Comparison of ENCODE assay signal across 8 mouse cellular contexts in the genomic region with DNA sequence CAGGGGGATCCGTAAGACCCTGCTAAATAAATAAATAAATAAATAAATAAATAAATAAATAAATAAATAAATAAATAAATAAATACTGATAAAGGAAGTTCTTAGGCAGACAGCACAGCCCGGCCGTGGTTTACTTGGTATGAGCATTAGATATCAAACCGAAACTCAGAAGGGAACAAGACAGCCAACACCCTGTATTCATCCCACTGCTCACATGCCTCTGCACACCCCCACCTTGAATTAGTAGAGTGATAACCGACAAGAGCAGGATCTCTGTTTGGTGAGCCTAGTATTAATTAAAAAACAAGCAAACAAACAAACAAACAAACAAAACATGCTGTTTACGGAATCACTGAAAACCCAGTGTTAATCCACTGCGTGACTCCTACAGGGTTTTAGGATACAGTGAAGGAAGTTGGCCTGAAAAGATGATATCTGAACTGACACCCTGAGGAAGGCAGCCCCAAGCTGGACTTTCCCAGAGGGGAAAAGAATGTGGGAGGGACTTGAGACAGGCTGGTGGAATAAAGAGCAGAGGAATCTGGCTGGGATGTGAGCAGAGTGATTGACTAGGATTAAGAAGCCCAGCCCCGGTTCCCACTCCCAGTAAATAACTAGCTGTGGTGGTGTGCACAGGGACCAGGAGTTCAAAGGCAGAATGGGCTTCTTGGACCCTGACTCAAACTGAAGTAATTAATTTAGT. TPM values are rescaled to one million over a fixed set of nuclear protein-coding genes. Genes with fewer than 3 reads are reported as not detected.
A peak's percentile ranks its signal among the peaks of the same experiment; 100 is the strongest.
DNase-seq lines count a peak whose midpoint lies in the region; ATAC-seq and TF ChIP-seq lines count a peak whose summit lies in the region.

Gene Endod1 (minus strand): TSS at position 155 of the 703 bp plus-strand sequence.

- H3K9me3 ChIP-seq in forebrain, embryonic 12.5 days, result no peaks in the 10 kb centered on the region
- H3K9me3 ChIP-seq in hindbrain, embryonic 13.5 days, result no peaks in the 10 kb centered on the region

- H3K36me3 ChIP-seq in forebrain, embryonic 12.5 days (replicated peaks), result no peaks in the 10 kb centered on the region
- H3K36me3 ChIP-seq in hindbrain, embryonic 13.5 days, result no peaks in the 10 kb centered on the region

- TF ChIP-seq POLR2A in brain, embryonic 14.5 days (IDR thresholded peaks at IDR 0.05; ENCODE audit: borderline replicate concordance, extremely low read depth, insufficient read depth, insufficient read length, poor library complexity, severe bottlenecking), result no peak

- H3K4me2 ChIP-seq in forebrain, embryonic 12.5 days, result peak within 1 kb of the TSS; percentile 94
- peak within 1 kb of the TSS; percentile 88 for H3K4me2 ChIP-seq in hindbrain, embryonic 13.5 days

- H3K27ac ChIP-seq in forebrain, embryonic 12.5 days, result peak within 1 kb of the TSS; percentile 65
- peak within 1 kb of the TSS; percentile 89 for H3K27ac ChIP-seq in hindbrain, embryonic 13.5 days

- peak within 1 kb of the TSS; percentile 61 for H3K4me3 ChIP-seq in forebrain, embryonic 12.5 days (replicated peaks)
- peak within 1 kb of the TSS; percentile 77 for H3K4me3 ChIP-seq in hindbrain, embryonic 13.5 days

- ATAC-seq in forebrain, embryonic 12.5 days (ENCODE audit: low FRiP score), result peak; percentile 65; the same call in 1 of the 2 replicates
- ATAC-seq in hindbrain, embryonic 13.5 days (ENCODE audit: low FRiP score), result peak; percentile 66

- intact Hi-C loops in gastrocnemius, postnatal 36 days (cut with DNase I), result no loop called here

- under 1% methylated on average over 8 of the region's 8 CpGs for WGBS in forebrain, embryonic 12.5 days
- 7% methylated on average over 8 of the region's 8 CpGs for WGBS in hindbrain, embryonic 13.5 days

- no peak for DNase-seq in gastrocnemius, postnatal 10 days
- no peak for DNase-seq in gastrocnemius, postnatal 36 days
- peak; percentile 76 for DNase-seq in brain, embryonic 14.5 days (ENCODE audit: low read depth)
- no peak for DNase-seq in layer of hippocampus, postnatal 14 days (ENCODE audit: low spot score in 2 of 2)
- peak; percentile 49 for DNase-seq in lung, postnatal 14 days
- DNase-seq in right cerebral cortex, postnatal 25 days, result peak; percentile 5

- peaks cover 10% of the 10 kb centered on the region for H3K27me3 ChIP-seq in forebrain, embryonic 12.5 days
- peaks cover 13% of the 10 kb centered on the region; the same call in 1 of the 2 replicates for H3K27me3 ChIP-seq in hindbrain, embryonic 13.5 days

- no peak for TF ChIP-seq CTCF in brain, embryonic 14.5 days (IDR thresholded peaks at IDR 0.05; ENCODE audit: borderline replicate concordance, extremely low read depth, insufficient read depth, insufficient read length)

- H3K4me1 ChIP-seq in forebrain, embryonic 12.5 days, result peaks cover 15% of the 10 kb centered on the region
- H3K4me1 ChIP-seq in hindbrain, embryonic 13.5 days (replicated peaks), result peaks cover 21% of the 10 kb centered on the region

- H3K9ac ChIP-seq in forebrain, embryonic 12.5 days, result peak within 1 kb of the TSS; percentile 64
- peak within 1 kb of the TSS; percentile 88 for H3K9ac ChIP-seq in hindbrain, embryonic 13.5 days

RNA-seq across cellular contexts. Expression of gene Endod1, which starts in this region (rescaled TPM):
- 10 to 100 TPM; 11.0 to 12.7 TPM for total RNA-seq in gastrocnemius, postnatal 10 days (2021)
- total RNA-seq in gastrocnemius, postnatal 36 days (2021), result 1 to 10 TPM; 3.0 to 4.8 TPM
- 9.7 and 16.1 TPM in 2 replicates for polyA plus RNA-seq in brain, embryonic 14.5 days (2012; rRNA removed)
- polyA plus RNA-seq in forebrain, embryonic 12.5 days (2016; fragmentation: Nextera tagmentation; extraction: Ambion mirVana), result 6.4 and 6.9 TPM in 2 replicates
- 13.5 and 16.5 TPM in 2 replicates for polyA plus RNA-seq in hindbrain, embryonic 13.5 days (2015; fragmentation: Nextera tagmentation; extraction: Ambion mirVana)
- total RNA-seq in layer of hippocampus, postnatal 14 days (2021), result 10 to 100 TPM; 47.3 to 49.6 TPM

Comparison
In these comparisons a context has a peak if more than half of its experiments do, and no peak if none do; other contexts are left out.
1. DNase-seq: peak in brain, embryonic 14.5 days (single experiment), lung, postnatal 14 days (single experiment) and right cerebral cortex, postnatal 25 days (single experiment); none in gastrocnemius, postnatal 10 days (single experiment), gastrocnemius, postnatal 36 days (0 of 2) and layer of hippocampus, postnatal 14 days (0 of 2).